Comparison of ENCODE assay signal across 14 mouse cellular contexts in genomic region chr5:8094921-8095320, GRCm38 (mm10).
DNase-seq lines count a peak whose midpoint lies in the region; ATAC-seq lines count a peak whose summit lies in the region.
"Had no signal": no experiment of that assay in that cellular context is flagged by ENCODE, and none has a peak within 500 bp of the region (broad histone marks: within the 10 kb centered on the region; RNA-seq: fewer than 3 reads in every experiment).

No protein-coding gene starts in this region.

- no peak for DNase-seq in cerebellum, adult 11-12 months
- DNase-seq in cerebellum, adult 9-10 months = peak; percentile 72
- DNase-seq in cerebellum, adult 9-11 months = no peak
- DNase-seq in frontal cortex, postnatal 25 days (ENCODE audit: low spot score in 2 of 2) = no peak
- DNase-seq: adrenal gland, adult 8-10 months; adrenal gland, postnatal 25 days; gastrocnemius, postnatal 25 days; kidney, adult 2 months had no signal

- peak; percentile 15; the same call in 1 of the 2 replicates for ATAC-seq in cerebellum, adult (ENCODE audit: insufficient number of reproducible peaks, low FRiP score, low TSS enrichment)
- ATAC-seq in frontal cortex, adult (ENCODE audit: low TSS enrichment) = peak; percentile 80
- ATAC-seq: activated CD4-positive, CD25-positive, alpha-beta regulatory T cell, adult 4 months; forebrain, embryonic 13.5 days; forebrain, embryonic 16.5 days; intestine, postnatal 0 days had no signal
